Mouse (Mus musculus) CH12.LX (cell line): ENCODE data around the gene Ptprd.

ENCODE experiments used
- BHLHE40 ChIP-seq: IDR thresholded peaks from 2 replicates; pipeline ENCODE4 v1.6.1; 2011; ENCODE audit warnings: mild to moderate bottlenecking, low read depth, low read length, improper control_type of control experiment
- CTCF ChIP-seq, 2 experiments: IDR thresholded peaks in 1 of 2; conservative IDR thresholded peaks in 1 of 2; 2 replicates each; pipeline ENCODE4 v1.5.1; 2011 to 2012; ENCODE audit warnings: low read depth in 2 of 2, low read length in 2 of 2, improper control_type of control experiment in 1 of 2, inconsistent platforms in 1 of 2, mild to moderate bottlenecking in 1 of 2, moderate library complexity in 1 of 2
- EP300 ChIP-seq: IDR thresholded peaks from 2 replicates; pipeline ENCODE4 v1.6.1; 2011; ENCODE audit warnings: low read length, improper control_type of control experiment
- JUN ChIP-seq: IDR thresholded peaks from 2 replicates; pipeline ENCODE4 v1.6.1; 2011; ENCODE audit warnings: low read depth, mild to moderate bottlenecking, low read length, improper control_type of control experiment, moderate library complexity; ENCODE audit not compliant: insufficient read depth
- MYC ChIP-seq: IDR thresholded peaks from 2 replicates; pipeline ENCODE4 v1.6.1; 2011; ENCODE audit warnings: low read depth, mild to moderate bottlenecking, improper control_type of control experiment, low read length
- POLR2A ChIP-seq: IDR thresholded peaks from 2 replicates; pipeline ENCODE4 v1.6.1; 2011; ENCODE audit warnings: low read depth, mild to moderate bottlenecking, improper control_type of control experiment, low read length
- RCOR1 ChIP-seq: conservative IDR thresholded peaks from 2 replicates; pipeline ENCODE4 v1.6.1; 2012; ENCODE audit warnings: low read depth, mild to moderate bottlenecking, inconsistent platforms, low read length, improper control_type of control experiment
- SIN3A ChIP-seq: IDR thresholded peaks from 2 replicates; pipeline ENCODE4 v1.6.1; 2012; ENCODE audit warnings: low read length, improper control_type of control experiment, inconsistent platforms

GRCm38 (mm10) chr4:76222520-76222919 lies 1989.2 kb downstream of the Ptprd start:
- TF ChIP-seq BHLHE40 (no peak), POLR2A (no peak), CTCF (conservative IDR thresholded peaks at IDR 0.05 in 1 of 2, IDR thresholded peaks at IDR 0.05 in 1 of 2; ENCODE audit: low read depth in 2 of 2, low read length in 2 of 2) (no peak), SIN3A (no peak), EP300 (no peak), RCOR1 (no peak), MYC (no peak), JUN (no peak)
